Mouse (Mus musculus) heart, adult 2 months (tissue): ENCODE data around the gene Pdzd7. TPM values are rescaled to one million over a fixed set of nuclear protein-coding genes. Genes with fewer than 3 reads are reported as not detected.
"Not testable (repeated sequence)": the region's sequence is repeated elsewhere in the genome, so short reads cannot be mapped to it uniquely, and the experiment has no call there.

Experiments
- DNase-seq, 2 experiments: peaks; one replicate each; pipeline ENCODE4 v3.0.0; 2021
- H3K27ac ChIP-seq: fragments of 200-600 bp; 2 replicates; pipeline ENCODE4 v1.8.1; 2022
- H3K27me3 ChIP-seq: fragments of 200-500 bp; 2 replicates; pipeline ENCODE4 v1.6.1; 2012; ENCODE audit warnings: mild to moderate bottlenecking, low read length, inconsistent platforms, mixed read lengths; ENCODE audit not compliant: control insufficient read depth, insufficient read depth
- H3K36me3 ChIP-seq: fragments of 200-500 bp; 2 replicates; pipeline ENCODE4 v1.6.1; 2012; ENCODE audit warnings: low read length, inconsistent platforms; ENCODE audit not compliant: control insufficient read depth, insufficient read depth
- H3K4me1 ChIP-seq: fragments of 200-500 bp; 2 replicates; pipeline ENCODE4 v1.6.1; 2011; ENCODE audit warnings: low read length; ENCODE audit not compliant: control insufficient read depth, insufficient read depth
- H3K4me3 ChIP-seq: fragments of 200-600 bp; 2 replicates; pipeline ENCODE4 v1.8.1; 2022
- H3K79me2 ChIP-seq: fragments of 200-500 bp; replicated peaks from 2 replicates; pipeline ENCODE4 v1.6.1; 2012; ENCODE audit warnings: mild to moderate bottlenecking, inconsistent platforms, low read length, moderate library complexity, mixed read lengths; ENCODE audit not compliant: control insufficient read depth, insufficient read depth
- H3K9ac ChIP-seq: fragments of 200-500 bp; 2 replicates; pipeline ENCODE4 v1.6.1; 2012; ENCODE audit warnings: low read depth, mild to moderate bottlenecking, control low read depth, inconsistent platforms, low read length, mixed read lengths
- CTCF ChIP-seq: fragments of 200-600 bp; IDR thresholded peaks from 2 replicates; pipeline ENCODE4 v1.8.1; 2022; ENCODE audit warnings: antibody characterized with exemption, mild to moderate bottlenecking, moderate library complexity
- EP300 ChIP-seq: fragments of 200-500 bp; IDR thresholded peaks from 2 replicates; pipeline ENCODE4 v1.6.1; 2011; ENCODE audit warnings: low read depth, low read length, control low read depth; ENCODE audit not compliant: insufficient read depth
- POLR2A ChIP-seq: fragments of 200-500 bp; IDR thresholded peaks from 2 replicates; pipeline ENCODE4 v1.6.1; 2011; ENCODE audit warnings: mild to moderate bottlenecking, low read depth, low read length, control low read depth; ENCODE audit not compliant: insufficient read depth
- WGBS: fragments of 180-500 bp; shearing (Covaris S2); methylation state at CpG from one replicate; pipeline ENCODE4 v1.1.7; 2018; 5-methylcytosine and 5-hydroxymethylcytosine counted together
- intact Hi-C: fragments of 180-260 bp; cut with DNase I; formaldehyde crosslinking; loops from one replicate; pipeline ENCODE4 v1.15.1; 2025
- polyA plus RNA-seq: library from polyadenylated mRNA; depleted of rRNA; stranded (reverse); fragments of >200 nt; gene quantifications from 2 replicates; pipeline ENCODE4 v1.2.3, GENCODE M21; 2012
- total RNA-seq, 2 experiments: library from RNA; stranded (reverse); gene quantifications; 2 replicates each; pipeline ENCODE4 v1.2.3; 2021

Gene Pdzd7
- total and polyA plus RNA-seq, 3 experiments: 0.08 to 0.43 TPM; not detected in 1

DNA sequence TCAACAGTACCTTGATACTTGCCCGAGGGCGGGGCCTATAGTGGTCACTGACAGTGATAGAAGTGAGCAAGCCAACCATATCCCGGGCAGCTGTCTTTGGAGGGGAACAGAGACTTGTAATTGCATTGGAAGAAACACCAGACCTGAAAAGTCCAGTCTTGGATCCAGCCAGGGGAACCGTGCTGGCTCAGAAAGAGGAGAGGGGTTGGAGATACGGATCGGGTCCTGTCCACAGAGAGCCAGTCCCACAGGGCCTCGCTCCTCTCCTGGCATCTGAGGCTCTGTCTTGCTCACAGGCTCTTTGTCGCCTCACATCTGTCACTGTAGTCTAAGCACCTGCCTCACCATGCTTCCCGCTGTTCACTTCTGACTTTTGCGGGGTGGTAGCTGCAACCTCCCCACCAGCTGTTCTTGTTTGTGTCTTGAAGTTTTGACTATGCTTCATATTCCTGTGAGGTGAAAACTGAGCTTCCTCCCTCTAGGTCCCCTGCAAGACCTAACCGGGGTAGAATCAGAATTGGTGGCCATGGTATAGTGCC lies 1.1 kb downstream of the Pdzd7 start:
- DNase-seq: no peak
- intact Hi-C loops: no loop called here
- 68% methylated on average over 11 of the region's 11 CpGs for WGBS
- Histone ChIP-seq H3K4me1 (peaks cover 2% of the 10 kb centered on the region; the same call in 1 of the 2 replicates), H3K27me3 (peaks cover 2% of the 10 kb centered on the region; the same call in 1 of the 2 replicates), H3K36me3 (no peaks in the 10 kb centered on the region), H3K27ac (no peak overlapping the region), H3K79me2 (no peaks in the 10 kb centered on the region), H3K9ac (no peak overlapping the region), H3K4me3 (no peak overlapping the region)
- TF ChIP-seq CTCF: no peak
- no peak for TF ChIP-seq POLR2A
- TF ChIP-seq EP300: no peak

DNA sequence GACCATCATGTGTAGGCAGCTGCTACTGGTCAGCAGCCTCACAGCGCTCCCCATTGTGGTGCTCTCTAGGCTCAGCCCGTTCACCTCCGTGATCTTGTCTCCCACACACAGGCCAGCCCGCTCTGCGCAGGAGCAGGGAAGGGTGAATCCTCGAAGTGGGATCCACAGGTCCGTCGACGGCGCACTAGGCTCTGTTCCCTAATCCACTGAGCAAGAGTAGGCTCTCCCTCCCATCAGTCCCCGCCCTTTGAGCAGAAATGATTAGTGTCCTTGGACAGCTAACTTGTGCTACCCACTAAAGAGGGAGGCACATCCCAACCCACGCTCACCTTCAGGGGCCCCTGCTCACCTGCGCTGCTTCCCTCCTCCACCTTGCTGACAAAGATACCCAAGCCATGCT lies 5.3 kb downstream of the Pdzd7 start:
- peaks cover 2% of the 10 kb centered on the region; the same call in 1 of the 2 replicates for H3K27me3 ChIP-seq
- H3K36me3 ChIP-seq: no peaks in the 10 kb centered on the region
- WGBS: 39% methylated on average over 13 of the region's 13 CpGs
- no peaks in the 10 kb centered on the region for H3K4me1 ChIP-seq
- DNase-seq: no peak
- H3K79me2 ChIP-seq: no peaks in the 10 kb centered on the region
- H3K9ac ChIP-seq: no peak overlapping the region
- intact Hi-C loops: no loop called here
- H3K4me3 ChIP-seq: no peak overlapping the region
- TF ChIP-seq POLR2A: no peak
- no peak for TF ChIP-seq CTCF
- TF ChIP-seq EP300: no peak
- no peak overlapping the region for H3K27ac ChIP-seq

DNA sequence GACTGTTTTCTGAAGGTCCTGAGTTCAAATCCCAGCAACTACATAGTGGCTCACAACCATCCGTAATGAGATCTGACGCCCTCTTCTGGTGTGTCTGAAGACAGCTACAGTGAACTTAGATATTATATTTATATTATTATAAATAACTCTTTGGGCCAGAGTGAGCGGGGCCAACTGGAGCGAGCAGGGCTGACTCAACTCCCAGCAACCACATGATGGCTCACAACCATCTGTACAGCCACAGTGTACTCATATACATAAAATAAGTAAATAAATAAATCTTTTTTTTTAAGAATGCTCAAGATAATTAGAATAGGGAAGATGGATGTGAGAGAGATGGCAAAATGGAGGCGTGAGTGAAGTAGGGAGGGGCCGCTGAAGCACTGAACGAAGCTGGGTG lies 7.3 kb downstream of the Pdzd7 start:
- H3K9ac ChIP-seq, H3K36me3 ChIP-seq, H3K27ac ChIP-seq, H3K27me3 ChIP-seq, H3K4me3 ChIP-seq, H3K4me1 ChIP-seq, H3K79me2 ChIP-seq, DNase-seq: not testable (repeated sequence)
- 86% methylated on average over 7 of the region's 7 CpGs for WGBS
- intact Hi-C loops: loop anchor here (10.0 kb wide), 1 partner anchor 453 kb away; no protein-coding TSS in a partner anchor

DNA sequence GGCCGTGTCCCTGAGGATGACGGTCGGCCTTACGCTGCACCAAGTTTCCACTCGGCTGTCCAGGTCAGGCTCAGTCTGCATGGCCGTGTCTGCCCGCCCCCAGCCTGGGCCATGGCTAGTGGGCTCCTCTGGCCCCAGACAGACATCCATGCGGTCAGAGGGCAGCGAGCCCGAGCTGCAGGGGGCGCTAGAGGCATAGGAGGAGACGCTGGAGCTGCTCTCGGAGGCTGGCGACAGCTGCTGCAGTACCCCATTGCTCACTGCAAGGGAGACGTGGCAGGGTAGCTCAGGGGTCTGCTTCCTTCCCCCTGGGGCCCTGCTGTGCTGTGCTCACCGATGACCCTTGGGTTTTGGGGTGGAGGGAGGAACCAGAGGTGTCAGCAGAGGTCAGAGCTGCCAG lies 8.7 kb downstream of the Pdzd7 start:
- no peak overlapping the region for H3K4me3 ChIP-seq
- TF ChIP-seq POLR2A: no peak
- TF ChIP-seq CTCF: peak; percentile 73
- no peak for TF ChIP-seq EP300
- peaks cover 2% of the 10 kb centered on the region; the same call in 1 of the 2 replicates for H3K27me3 ChIP-seq
- DNase-seq: peak in 1 of 2 experiments; percentile 68
- H3K79me2 ChIP-seq: no peaks in the 10 kb centered on the region
- no peak overlapping the region for H3K27ac ChIP-seq
- WGBS: 38% methylated on average over 16 of the region's 16 CpGs
- intact Hi-C loops: loop anchor here (10.0 kb wide), 1 partner anchor 452 kb away; no protein-coding TSS in a partner anchor
- H3K9ac ChIP-seq: no peak overlapping the region
- H3K4me1 ChIP-seq: no peaks in the 10 kb centered on the region
- no peaks in the 10 kb centered on the region for H3K36me3 ChIP-seq

DNA sequence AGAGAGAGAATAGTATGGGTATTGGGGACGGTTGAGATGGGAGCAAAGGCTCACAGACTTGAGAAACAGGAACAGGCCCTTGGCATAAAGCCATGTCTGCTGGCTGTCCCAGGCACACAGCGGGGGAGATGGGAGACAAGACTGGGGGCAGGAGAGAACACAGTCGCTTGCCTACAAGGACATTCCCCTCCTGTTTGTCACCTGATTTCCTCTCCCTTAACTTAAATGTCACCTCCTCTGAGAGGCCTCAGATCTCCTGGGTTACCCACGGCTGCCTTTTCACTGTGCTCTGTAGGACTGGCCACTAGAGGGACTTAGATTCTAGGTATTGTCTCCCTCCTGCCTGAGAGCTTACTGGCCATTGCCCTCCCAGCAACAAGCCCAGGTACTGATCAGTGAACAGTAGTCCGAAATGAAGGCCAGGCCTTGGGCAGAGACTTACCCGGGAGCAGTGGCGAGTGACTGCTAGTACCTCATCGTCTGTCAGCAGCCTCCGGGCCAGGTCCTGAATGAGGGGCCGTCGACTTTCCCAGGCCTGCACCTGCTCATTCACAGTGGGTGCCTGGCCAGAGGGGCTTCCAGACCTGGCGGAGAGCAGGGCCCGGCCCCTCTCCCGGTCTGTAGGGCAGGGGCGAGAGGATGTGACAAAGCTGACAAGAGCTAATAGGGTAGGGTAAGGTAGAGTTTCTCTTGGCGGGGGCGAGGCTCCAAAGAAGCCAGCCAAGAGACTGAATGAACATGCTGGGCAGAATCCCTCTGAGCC lies 12.8 kb downstream of the Pdzd7 start:
- no peak for DNase-seq
- 51% methylated on average over 17 of the region's 17 CpGs for WGBS

DNA sequence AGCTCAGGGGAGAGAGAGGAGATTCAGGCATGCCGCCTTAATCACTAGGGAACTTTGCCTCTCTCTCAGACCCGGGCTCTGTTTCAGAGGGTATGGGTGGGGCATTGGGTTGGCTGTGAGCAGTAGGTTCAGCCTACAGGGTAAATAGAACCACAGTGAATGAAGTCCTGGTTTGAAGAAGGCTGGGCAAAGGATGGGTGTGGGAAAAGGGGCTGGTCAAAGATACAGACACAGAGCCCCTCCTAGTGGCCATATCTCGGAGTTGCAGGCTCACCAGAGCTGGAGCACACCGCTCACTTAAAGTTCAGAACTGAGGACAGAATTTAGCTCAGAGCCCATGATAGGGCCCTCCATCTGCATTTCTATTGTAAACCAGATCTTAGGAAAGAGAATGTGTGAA lies 13.7 kb downstream of the Pdzd7 start:
- no peaks in the 10 kb centered on the region for H3K79me2 ChIP-seq
- peak; percentile 76 to 81 for DNase-seq
- no peak overlapping the region for H3K9ac ChIP-seq
- 14% methylated on average over 4 of the region's 4 CpGs for WGBS
- intact Hi-C loops: loop anchor here (1.0 to 10.0 kb wide), 2 partner anchors 18 to 447 kb away; no protein-coding TSS in a partner anchor
- no peak overlapping the region for H3K27ac ChIP-seq
- H3K27me3 ChIP-seq: no peaks in the 10 kb centered on the region
- TF ChIP-seq POLR2A (no peak), EP300 (peak; percentile 88; the same call in 1 of the 2 replicates), CTCF (peak; percentile 96)
- peaks cover 5% of the 10 kb centered on the region; the same call in 1 of the 2 replicates for H3K36me3 ChIP-seq
- peaks cover 22% of the 10 kb centered on the region for H3K4me1 ChIP-seq
- no peak overlapping the region for H3K4me3 ChIP-seq

More for the DNA sequence above, 12.8 kb downstream of the Pdzd7 start:
- H3K27ac ChIP-seq: no peak overlapping the region
- H3K27me3 ChIP-seq: no peaks in the 10 kb centered on the region
- H3K4me3 ChIP-seq: no peak overlapping the region
- H3K4me1 ChIP-seq: peaks cover 17% of the 10 kb centered on the region
- intact Hi-C loops: loop anchor here (10.0 kb wide), 1 partner anchor 448 kb away; no protein-coding TSS in a partner anchor
- H3K9ac ChIP-seq: no peak overlapping the region
- TF ChIP-seq CTCF (peak; percentile 47), EP300 (no peak)
- H3K79me2 ChIP-seq: no peaks in the 10 kb centered on the region
- H3K36me3 ChIP-seq: 0 out of 2 replicates have a peak, but pooled peaks cover under 1% of the 10 kb centered on the region
